Mouse (Mus musculus) kidney, adult 8-10 months (tissue): ENCODE data around the gene Clrn1.

Experiments used
- DNase-seq, 2 experiments: peaks; one replicate each; pipeline ENCODE4 v3.0.0; 2022

The Clrn1 gene

GRCm38 (mm10) chr3:58829926-58830325 is 55.2 kb downstream of the Clrn1 start:
- DNase-seq = no peak

GRCm38 (mm10) chr3:58828366-58829153 is 56.6 kb downstream of the Clrn1 start:
- DNase-seq = no peak

- no peak for DNase-seq
These were observed 58.9 kb downstream of the Clrn1 start for GRCm38 (mm10) chr3:58826266-58826665.

- no peak for DNase-seq
These were observed 62.9 kb downstream of the Clrn1 start, which contains the start of gene Mindy4b-ps for GRCm38 (mm10) chr3:58822211-58822610. Mindy4b-ps (minus strand) TSS chr3:58822311.

GRCm38 (mm10) chr3:58817337-58817736 is 67.8 kb downstream of the Clrn1 start:
- DNase-seq = no peak

GRCm38 (mm10) chr3:58814191-58814590 is 70.9 kb downstream of the Clrn1 start:
- no peak for DNase-seq

GRCm38 (mm10) chr3:58810353-58810752 is 74.8 kb downstream of the Clrn1 start:
- no peak for DNase-seq

GRCm38 (mm10) chr3:58809111-58809915 is 75.8 kb downstream of the Clrn1 start:
- no peak for DNase-seq

GRCm38 (mm10) chr3:58808636-58809035 is 76.5 kb downstream of the Clrn1 start:
- DNase-seq = no peak

GRCm38 (mm10) chr3:58804745-58805144 is 80.4 kb downstream of the Clrn1 start:
- DNase-seq = no peak

GRCm38 (mm10) chr3:58798676-58799075 is 86.5 kb downstream of the Clrn1 start:
- DNase-seq = no peak

GRCm38 (mm10) chr3:58798245-58798644 is 86.9 kb downstream of the Clrn1 start:
- DNase-seq = no peak
